Mouse (Mus musculus): ENCODE measurements around the gene Tacc2. TPM values are rescaled to one million over a fixed set of nuclear protein-coding genes. Genes with fewer than 3 reads are reported as not detected.

Gene Tacc2
- polyA plus RNA-seq, 1 experiment = 44.6 TPM

- H3K4me1 ChIP-seq (ENCODE audit: control insufficient read depth, insufficient read depth, low read length) = no peaks in the 10 kb centered on the region
- no peak for TF ChIP-seq CTCF (IDR thresholded peaks at IDR 0.05; ENCODE audit: extremely low read depth, insufficient read depth, low read length)
- TF ChIP-seq POLR2A (IDR thresholded peaks at IDR 0.05; ENCODE audit: extremely low read depth, insufficient read depth, low read length) = no peak
- no peak overlapping the region for H3K27ac ChIP-seq (ENCODE audit: insufficient read depth, low read length)
These were observed 203.7 kb downstream of the Tacc2 start for GRCm38 (mm10) chr7:130780866-130781419.

DNA sequence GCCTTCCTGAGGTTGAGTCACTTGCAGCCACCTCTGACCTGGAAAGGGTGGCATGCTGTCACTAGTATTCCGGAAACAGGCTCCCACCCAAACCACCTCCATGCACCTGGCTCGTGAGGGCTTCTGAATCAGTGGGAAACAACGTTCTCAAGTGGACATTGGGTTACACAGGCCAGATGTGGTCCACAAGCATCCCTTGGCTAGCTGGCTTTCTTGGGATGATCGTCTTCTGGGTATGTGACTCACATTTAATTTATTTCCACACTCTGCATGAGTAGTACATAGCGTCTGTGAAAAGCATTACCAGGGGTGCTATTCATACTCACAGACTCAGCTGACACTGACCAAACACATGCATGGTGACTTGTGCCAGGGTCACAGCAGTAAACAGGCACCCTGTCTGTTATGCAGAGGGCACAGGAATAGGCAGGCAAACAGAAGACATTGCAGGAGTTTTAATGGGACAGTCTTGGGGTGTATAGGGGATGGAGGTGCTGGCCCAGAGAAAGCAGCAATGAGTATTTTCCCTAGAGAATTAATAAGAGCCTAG, 205.3 kb downstream of the Tacc2 start:
- Histone ChIP-seq H3K27ac (ENCODE audit: insufficient read depth, low read length) (no peak overlapping the region), H3K4me1 (ENCODE audit: control insufficient read depth, insufficient read depth, low read length) (no peaks in the 10 kb centered on the region), H3K4me3 (ENCODE audit: insufficient read depth, low read length) (no peak overlapping the region)
- no peak for TF ChIP-seq POLR2A (IDR thresholded peaks at IDR 0.05; ENCODE audit: extremely low read depth, insufficient read depth, low read length)
- TF ChIP-seq CTCF (IDR thresholded peaks at IDR 0.05; ENCODE audit: extremely low read depth, insufficient read depth, low read length) = no peak

More at GRCm38 (mm10) chr7:130780866-130781419, 203.7 kb downstream of the Tacc2 start:
- no peak overlapping the region for H3K4me3 ChIP-seq (ENCODE audit: insufficient read depth, low read length)

DNA sequence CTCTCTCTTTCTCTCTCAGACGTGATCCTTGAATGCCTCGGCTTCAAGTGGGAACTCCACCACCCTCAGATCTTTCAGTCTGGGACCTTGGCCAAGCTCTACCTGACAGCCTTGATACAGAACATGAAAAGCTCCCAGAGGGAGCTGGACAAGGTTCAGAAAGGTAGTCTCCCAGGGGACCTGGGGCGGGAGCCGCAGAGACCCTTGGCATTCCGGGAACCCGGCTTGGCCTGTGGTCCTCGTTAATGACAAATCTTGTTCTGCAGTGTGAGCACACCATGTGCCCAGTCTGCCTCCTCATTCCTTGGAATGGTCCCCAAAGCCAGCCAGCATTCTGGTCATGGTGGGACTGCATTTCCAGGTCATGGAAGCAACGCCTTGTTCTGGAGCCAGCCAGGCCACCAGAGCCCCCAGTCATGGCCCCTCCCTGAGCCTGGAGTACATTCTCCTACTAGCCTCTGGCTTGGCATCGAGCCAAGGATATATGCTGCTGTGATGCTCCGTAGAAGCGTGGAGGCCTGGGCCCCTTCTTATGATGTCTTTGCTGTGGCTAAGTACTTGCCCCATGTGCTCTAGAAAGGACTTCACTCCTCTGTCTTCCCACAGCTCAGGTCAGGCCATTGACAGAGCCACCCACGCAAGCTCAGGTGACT, 208.8 kb downstream of the Tacc2 start:
- H3K27ac ChIP-seq (ENCODE audit: insufficient read depth, low read length) = no peak overlapping the region
- no peaks in the 10 kb centered on the region for H3K4me1 ChIP-seq (ENCODE audit: control insufficient read depth, insufficient read depth, low read length)
- no peak overlapping the region for H3K4me3 ChIP-seq (ENCODE audit: insufficient read depth, low read length)
- no peak for TF ChIP-seq CTCF (IDR thresholded peaks at IDR 0.05; ENCODE audit: extremely low read depth, insufficient read depth, low read length)

DNA sequence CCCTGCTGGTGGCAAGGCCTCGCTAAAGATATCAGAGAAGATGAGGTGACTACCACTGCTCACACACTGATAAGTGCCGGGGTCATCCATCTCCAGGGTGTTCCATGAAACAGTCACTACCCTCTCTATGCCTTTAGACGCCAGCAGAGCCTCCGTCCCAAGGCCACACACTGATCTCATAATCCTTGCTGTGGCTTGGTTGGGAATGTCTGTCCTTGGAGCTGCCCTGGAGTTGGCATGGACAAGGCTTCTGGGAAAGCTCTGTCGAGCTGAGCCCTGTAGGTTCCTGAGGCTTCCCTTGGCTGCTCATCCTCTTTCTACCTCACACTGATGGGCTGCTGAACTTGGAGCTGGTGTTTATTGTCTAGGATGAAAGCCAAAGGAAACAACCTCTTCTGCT, 209.5 kb downstream of the Tacc2 start:
- Histone ChIP-seq H3K4me1 (ENCODE audit: control insufficient read depth, insufficient read depth, low read length) (no peaks in the 10 kb centered on the region), H3K4me3 (ENCODE audit: insufficient read depth, low read length) (no peak overlapping the region), H3K27ac (ENCODE audit: insufficient read depth, low read length) (no peak overlapping the region)
- TF ChIP-seq POLR2A (IDR thresholded peaks at IDR 0.05; ENCODE audit: extremely low read depth, insufficient read depth, low read length) = no peak
- no peak for TF ChIP-seq CTCF (IDR thresholded peaks at IDR 0.05; ENCODE audit: extremely low read depth, insufficient read depth, low read length)

DNA sequence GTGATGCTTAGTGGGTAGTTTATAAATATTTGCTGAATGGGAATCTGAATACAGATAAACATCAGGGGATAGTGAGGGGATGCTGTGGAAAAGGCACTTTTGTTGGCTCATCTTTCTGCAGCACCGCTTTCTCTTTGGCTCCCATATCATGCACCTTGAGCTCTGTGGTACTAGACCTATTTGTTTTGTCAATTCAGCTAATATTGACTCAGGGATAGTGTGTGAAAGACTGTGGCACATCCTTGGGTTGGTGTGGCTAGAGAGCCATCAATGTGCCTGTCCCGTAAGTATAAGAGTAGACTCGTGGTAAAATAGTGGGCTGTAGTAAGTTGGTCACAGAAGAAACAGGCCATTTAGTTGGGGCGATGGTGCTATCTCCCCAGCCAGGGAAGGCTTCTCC, 210.3 kb downstream of the Tacc2 start:
- TF ChIP-seq POLR2A (IDR thresholded peaks at IDR 0.05; ENCODE audit: extremely low read depth, insufficient read depth, low read length) (no peak), CTCF (IDR thresholded peaks at IDR 0.05; ENCODE audit: extremely low read depth, insufficient read depth, low read length) (no peak)
- H3K4me3 ChIP-seq (ENCODE audit: insufficient read depth, low read length) = no peak overlapping the region
- H3K4me1 ChIP-seq (ENCODE audit: control insufficient read depth, insufficient read depth, low read length) = no peaks in the 10 kb centered on the region
- H3K27ac ChIP-seq (ENCODE audit: insufficient read depth, low read length) = no peak overlapping the region

- Histone ChIP-seq H3K4me3 (ENCODE audit: insufficient read depth, low read length) (no peak overlapping the region), H3K27ac (ENCODE audit: insufficient read depth, low read length) (no peak overlapping the region), H3K4me1 (ENCODE audit: control insufficient read depth, insufficient read depth, low read length) (no peaks in the 10 kb centered on the region)
- TF ChIP-seq POLR2A (IDR thresholded peaks at IDR 0.05; ENCODE audit: extremely low read depth, insufficient read depth, low read length) = no peak
- no peak for TF ChIP-seq CTCF (IDR thresholded peaks at IDR 0.05; ENCODE audit: extremely low read depth, insufficient read depth, low read length)
These were observed 211.7 kb downstream of the Tacc2 start for GRCm38 (mm10) chr7:130788950-130789349.

- Histone ChIP-seq H3K27ac (ENCODE audit: insufficient read depth, low read length) (no peak overlapping the region), H3K4me1 (ENCODE audit: control insufficient read depth, insufficient read depth, low read length) (no peaks in the 10 kb centered on the region), H3K4me3 (ENCODE audit: insufficient read depth, low read length) (no peak overlapping the region)
- TF ChIP-seq CTCF (IDR thresholded peaks at IDR 0.05; ENCODE audit: extremely low read depth, insufficient read depth, low read length) = no peak
- TF ChIP-seq POLR2A (IDR thresholded peaks at IDR 0.05; ENCODE audit: extremely low read depth, insufficient read depth, low read length) = no peak
These were observed 212.2 kb downstream of the Tacc2 start for GRCm38 (mm10) chr7:130789456-130789855.

DNA sequence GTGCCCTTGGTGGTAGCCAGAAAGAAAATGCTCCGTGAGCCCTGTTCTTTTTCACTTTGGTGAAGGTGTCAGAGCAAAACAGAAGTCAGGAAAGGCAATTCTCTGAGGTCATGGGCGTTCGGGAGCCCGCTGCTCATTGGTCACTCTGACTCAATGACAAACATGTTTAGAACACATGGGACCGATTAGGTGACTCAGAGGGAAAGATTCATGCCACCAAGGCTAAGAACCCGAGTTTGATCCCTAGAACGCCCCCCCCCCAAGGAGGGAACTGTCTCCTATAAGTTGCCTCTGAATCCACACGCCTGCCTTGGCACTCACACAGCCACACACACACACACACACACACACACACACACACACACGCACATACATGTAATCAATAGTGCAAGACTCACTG, 216.4 kb downstream of the Tacc2 start:
- Histone ChIP-seq H3K4me3 (ENCODE audit: insufficient read depth, low read length) (no peak overlapping the region), H3K4me1 (ENCODE audit: control insufficient read depth, insufficient read depth, low read length) (no peaks in the 10 kb centered on the region), H3K27ac (ENCODE audit: insufficient read depth, low read length) (no peak overlapping the region)
- TF ChIP-seq POLR2A (IDR thresholded peaks at IDR 0.05; ENCODE audit: extremely low read depth, insufficient read depth, low read length) (no peak), CTCF (IDR thresholded peaks at IDR 0.05; ENCODE audit: extremely low read depth, insufficient read depth, low read length) (no peak)

GRCm38 (mm10) chr7:130796786-130797185, 219.5 kb downstream of the Tacc2 start:
- H3K4me1 ChIP-seq (ENCODE audit: control insufficient read depth, insufficient read depth, low read length) = no peaks in the 10 kb centered on the region
- H3K27ac ChIP-seq (ENCODE audit: insufficient read depth, low read length) = no peak overlapping the region
- H3K4me3 ChIP-seq (ENCODE audit: insufficient read depth, low read length) = no peak overlapping the region
- TF ChIP-seq POLR2A (IDR thresholded peaks at IDR 0.05; ENCODE audit: extremely low read depth, insufficient read depth, low read length) = no peak
- TF ChIP-seq CTCF (IDR thresholded peaks at IDR 0.05; ENCODE audit: extremely low read depth, insufficient read depth, low read length) = peak; percentile 31; the same call in 1 of the 2 replicates

DNA sequence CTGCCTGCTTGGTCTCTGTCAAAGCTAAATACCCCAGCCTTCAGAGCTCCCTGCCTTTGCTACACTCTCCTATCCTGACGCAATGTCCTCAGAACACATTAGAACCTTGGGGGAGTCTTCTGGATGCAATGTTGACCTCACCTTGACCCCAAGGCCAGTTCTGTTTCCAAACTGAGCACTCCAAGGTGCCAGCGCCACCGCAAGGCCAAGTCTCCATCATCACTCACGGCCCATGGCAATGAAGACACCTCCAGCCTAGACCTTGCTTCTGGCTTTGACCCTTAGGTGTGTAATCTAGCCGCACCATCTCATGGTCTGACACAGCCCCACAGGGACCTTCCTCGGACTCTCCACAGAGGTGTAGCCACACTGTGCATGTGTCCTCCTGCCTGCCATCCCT, 220.3 kb downstream of the Tacc2 start:
- no peaks in the 10 kb centered on the region for H3K4me1 ChIP-seq (ENCODE audit: control insufficient read depth, insufficient read depth, low read length)
- TF ChIP-seq CTCF (IDR thresholded peaks at IDR 0.05; ENCODE audit: extremely low read depth, insufficient read depth, low read length) (no peak), POLR2A (IDR thresholded peaks at IDR 0.05; ENCODE audit: extremely low read depth, insufficient read depth, low read length) (no peak)
- no peak overlapping the region for H3K4me3 ChIP-seq (ENCODE audit: insufficient read depth, low read length)
- no peak overlapping the region for H3K27ac ChIP-seq (ENCODE audit: insufficient read depth, low read length)

Data from cortical plate, adult 2 months (tissue).